Mouse (Mus musculus): ENCODE measurements around the gene Irf6. TPM values are rescaled to one million over a fixed set of nuclear protein-coding genes. Genes with fewer than 3 reads are reported as not detected.

Gene Irf6
- polyA plus RNA-seq, 1 experiment: not detected

DNA sequence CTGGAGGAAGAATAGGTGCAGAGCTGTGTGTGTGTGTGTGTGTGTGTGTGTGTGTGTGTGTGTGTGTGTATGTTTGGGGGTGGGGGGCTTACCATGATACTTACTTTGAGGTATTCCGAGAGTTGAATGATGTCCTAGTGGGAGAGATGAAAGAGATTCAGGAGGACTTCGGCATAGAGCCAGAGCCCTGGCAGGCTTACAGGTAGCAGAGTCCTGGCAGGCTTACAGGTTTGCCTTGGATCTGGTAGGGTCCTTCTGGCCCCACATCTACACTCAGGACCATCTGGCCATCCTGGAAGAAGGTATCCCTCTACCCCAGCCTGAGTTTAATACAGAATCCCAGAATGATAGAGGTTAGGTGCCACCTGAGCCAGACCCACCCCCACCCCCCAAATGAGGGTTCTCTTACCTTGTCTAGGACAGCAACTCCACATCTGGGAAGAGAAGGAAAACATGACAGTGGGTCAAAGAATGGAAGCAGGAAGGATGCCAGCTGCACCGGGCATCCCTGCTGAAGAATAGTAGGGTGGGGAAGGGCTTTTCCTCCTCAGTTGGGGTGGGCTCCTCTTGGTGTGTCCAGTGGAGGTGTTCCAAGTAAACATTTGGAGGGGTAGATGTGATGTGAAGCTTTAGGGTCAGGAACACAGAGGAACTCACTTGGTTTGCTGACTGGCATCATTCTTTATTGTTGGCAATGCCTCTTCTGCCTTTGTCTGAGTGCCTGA is 41.7 kb downstream of the Irf6 start:
- Histone ChIP-seq H3K27ac (ENCODE audit: insufficient read depth, low read depth, low read length) (no peak overlapping the region), H3K4me1 (ENCODE audit: control insufficient read depth, insufficient read depth, low read length) (peaks cover 45% of the 10 kb centered on the region), H3K4me3 (ENCODE audit: insufficient read depth, low read length) (no peak overlapping the region)
- TF ChIP-seq POLR2A (IDR thresholded peaks at IDR 0.05; ENCODE audit: borderline replicate concordance, low read depth, low read length) (no peak), CTCF (IDR thresholded peaks at IDR 0.05; ENCODE audit: low read depth, low read length) (no peak)

- TF ChIP-seq POLR2A (IDR thresholded peaks at IDR 0.05; ENCODE audit: borderline replicate concordance, low read depth, low read length): no peak
- TF ChIP-seq CTCF (IDR thresholded peaks at IDR 0.05; ENCODE audit: low read depth, low read length): no peak
- Histone ChIP-seq H3K4me1 (ENCODE audit: control insufficient read depth, insufficient read depth, low read length) (peaks cover 44% of the 10 kb centered on the region), H3K4me3 (ENCODE audit: insufficient read depth, low read length) (no peak overlapping the region), H3K27ac (ENCODE audit: insufficient read depth, low read depth, low read length) (no peak overlapping the region)
Observed at GRCm38 (mm10) chr1:193195169-193195810, 42.4 kb downstream of the Irf6 start.

DNA sequence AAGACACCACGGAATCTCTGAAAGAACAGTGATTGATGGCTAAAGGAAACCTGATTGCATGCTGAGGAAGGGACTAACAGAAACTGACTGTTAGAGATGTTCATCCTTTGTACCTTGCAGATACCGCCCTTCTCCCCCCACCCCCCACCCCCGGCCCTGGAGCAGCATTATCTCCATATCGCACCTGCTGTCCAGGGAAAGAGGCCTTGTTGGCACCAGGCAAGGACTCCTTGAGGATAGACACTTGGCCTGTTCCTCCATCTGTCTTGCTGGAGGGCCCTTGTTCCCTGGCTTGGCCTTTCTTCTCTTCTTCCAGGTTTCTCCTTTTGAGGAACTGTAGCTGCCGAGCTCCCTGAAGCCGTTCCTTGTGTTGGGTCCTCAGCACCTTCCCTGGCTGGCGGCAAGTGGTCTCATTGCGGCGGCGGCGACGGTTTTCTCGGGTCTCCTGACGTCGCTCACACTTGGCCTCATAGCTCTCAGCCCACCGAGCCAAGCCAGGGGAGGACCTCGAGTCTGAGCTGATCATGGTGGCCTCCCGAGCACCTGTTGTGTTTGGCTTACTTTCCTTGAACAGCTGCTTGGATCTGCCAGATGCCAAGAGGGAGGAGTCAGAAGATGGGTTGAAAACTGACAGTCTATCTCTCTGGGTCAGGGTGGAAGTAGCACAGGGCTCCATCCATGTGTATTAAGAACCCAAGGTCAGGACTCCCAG is 44.7 kb downstream of the Irf6 start:
- Histone ChIP-seq H3K27ac (ENCODE audit: insufficient read depth, low read depth, low read length) (no peak overlapping the region), H3K4me3 (ENCODE audit: insufficient read depth, low read length) (no peak overlapping the region), H3K4me1 (ENCODE audit: control insufficient read depth, insufficient read depth, low read length) (peaks cover 36% of the 10 kb centered on the region)
- TF ChIP-seq POLR2A (IDR thresholded peaks at IDR 0.05; ENCODE audit: borderline replicate concordance, low read depth, low read length) (no peak), CTCF (IDR thresholded peaks at IDR 0.05; ENCODE audit: low read depth, low read length) (no peak)

GRCm38 (mm10) chr1:193198312-193198711 is 45.4 kb downstream of the Irf6 start:
- no peak overlapping the region for H3K27ac ChIP-seq (ENCODE audit: insufficient read depth, low read depth, low read length)
- no peak overlapping the region for H3K4me3 ChIP-seq (ENCODE audit: insufficient read depth, low read length)
- H3K4me1 ChIP-seq (ENCODE audit: control insufficient read depth, insufficient read depth, low read length): peaks cover 36% of the 10 kb centered on the region
- TF ChIP-seq CTCF (IDR thresholded peaks at IDR 0.05; ENCODE audit: low read depth, low read length): no peak
- no peak for TF ChIP-seq POLR2A (IDR thresholded peaks at IDR 0.05; ENCODE audit: borderline replicate concordance, low read depth, low read length)

GRCm38 (mm10) chr1:193200640-193201382 is 47.9 kb downstream of the Irf6 start:
- Histone ChIP-seq H3K4me1 (ENCODE audit: control insufficient read depth, insufficient read depth, low read length) (peaks cover 33% of the 10 kb centered on the region), H3K4me3 (ENCODE audit: insufficient read depth, low read length) (peak overlapping the region; percentile 71), H3K27ac (ENCODE audit: insufficient read depth, low read depth, low read length) (peak overlapping the region; percentile 94)
- no peak for TF ChIP-seq CTCF (IDR thresholded peaks at IDR 0.05; ENCODE audit: low read depth, low read length)
- no peak for TF ChIP-seq POLR2A (IDR thresholded peaks at IDR 0.05; ENCODE audit: borderline replicate concordance, low read depth, low read length)

- H3K27ac ChIP-seq (ENCODE audit: insufficient read depth, low read depth, low read length): peak within 1 kb of the TSS; percentile 94
- H3K4me1 ChIP-seq (ENCODE audit: control insufficient read depth, insufficient read depth, low read length): peaks cover 31% of the 10 kb centered on the region
- H3K4me3 ChIP-seq (ENCODE audit: insufficient read depth, low read length): peak within 1 kb of the TSS; percentile 71
- TF ChIP-seq POLR2A (IDR thresholded peaks at IDR 0.05; ENCODE audit: borderline replicate concordance, low read depth, low read length) (no peak), CTCF (IDR thresholded peaks at IDR 0.05; ENCODE audit: low read depth, low read length) (no peak)
Observed at GRCm38 (mm10) chr1:193201383-193201778, 48.5 kb downstream of the Irf6 start, which contains the start of gene Traf3ip3. Gene Traf3ip3 (minus strand): TSS chr1:193201703.

DNA sequence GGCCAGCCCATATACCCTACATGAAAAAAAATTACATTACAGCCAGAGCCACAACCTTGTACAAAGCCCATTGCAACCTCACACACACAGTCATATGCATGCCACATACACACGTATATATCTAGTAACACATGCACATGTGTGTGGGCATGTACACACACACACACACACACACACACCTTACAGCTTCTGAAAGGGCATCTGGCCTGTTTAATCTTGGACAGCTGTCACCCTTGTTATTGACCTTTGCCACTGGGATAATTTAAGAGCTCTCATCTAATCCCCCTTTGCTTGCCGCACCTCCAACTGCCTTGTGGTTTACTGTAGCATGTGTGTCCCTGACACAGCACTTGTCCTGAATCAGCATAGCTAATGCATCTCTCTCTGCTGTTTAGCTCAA is 50.9 kb downstream of the Irf6 start:
- no peak for TF ChIP-seq CTCF (IDR thresholded peaks at IDR 0.05; ENCODE audit: low read depth, low read length)
- no peak for TF ChIP-seq POLR2A (IDR thresholded peaks at IDR 0.05; ENCODE audit: borderline replicate concordance, low read depth, low read length)
- Histone ChIP-seq H3K4me1 (ENCODE audit: control insufficient read depth, insufficient read depth, low read length) (peaks cover 22% of the 10 kb centered on the region), H3K27ac (ENCODE audit: insufficient read depth, low read depth, low read length) (no peak overlapping the region), H3K4me3 (ENCODE audit: insufficient read depth, low read length) (no peak overlapping the region)

GRCm38 (mm10) chr1:193205431-193205830 is 52.5 kb downstream of the Irf6 start:
- TF ChIP-seq CTCF (IDR thresholded peaks at IDR 0.05; ENCODE audit: low read depth, low read length) (no peak), POLR2A (IDR thresholded peaks at IDR 0.05; ENCODE audit: borderline replicate concordance, low read depth, low read length) (no peak)
- Histone ChIP-seq H3K4me1 (ENCODE audit: control insufficient read depth, insufficient read depth, low read length) (peaks cover 10% of the 10 kb centered on the region), H3K27ac (ENCODE audit: insufficient read depth, low read depth, low read length) (no peak overlapping the region), H3K4me3 (ENCODE audit: insufficient read depth, low read length) (no peak overlapping the region)

DNA sequence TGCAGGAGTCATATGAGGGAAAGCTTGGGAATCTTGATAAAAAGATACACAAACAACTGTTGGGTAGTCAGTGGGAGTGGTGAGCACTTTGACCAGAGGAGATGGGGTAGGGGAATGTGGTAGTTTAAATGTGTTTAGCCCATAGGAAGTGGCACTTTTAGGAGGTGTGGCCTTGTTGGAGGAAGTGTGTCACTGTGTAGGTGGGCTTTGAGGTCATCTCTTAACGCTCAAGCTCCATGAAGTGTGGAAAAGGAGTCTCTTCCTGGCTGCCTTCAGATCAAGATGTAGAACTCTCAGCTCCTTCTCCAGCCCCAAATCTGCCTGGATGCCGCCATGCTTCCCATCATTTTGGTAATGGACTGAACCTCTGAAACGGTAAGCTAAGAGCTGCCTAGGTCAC is 54.6 kb downstream of the Irf6 start, which contains the start of gene Lamb3:
Lamb3 (plus strand) TSS at position 197 of the 400 bp plus-strand sequence.
- TF ChIP-seq CTCF (IDR thresholded peaks at IDR 0.05; ENCODE audit: low read depth, low read length) (no peak), POLR2A (IDR thresholded peaks at IDR 0.05; ENCODE audit: borderline replicate concordance, low read depth, low read length) (no peak)
- no peak within 1 kb of the TSS for H3K4me3 ChIP-seq (ENCODE audit: insufficient read depth, low read length)
- H3K4me1 ChIP-seq (ENCODE audit: control insufficient read depth, insufficient read depth, low read length): peaks cover 2% of the 10 kb centered on the region; the same call in 1 of the 2 replicates
- no peak within 1 kb of the TSS for H3K27ac ChIP-seq (ENCODE audit: insufficient read depth, low read depth, low read length)

Measured in bone marrow macrophage, adult 2 months (primary cell).